Mouse (Mus musculus) erythroid progenitor cell, adult 5-6 weeks (primary cell): ENCODE data around the gene Keap1. TPM values are rescaled to one million over a fixed set of nuclear protein-coding genes. Genes with fewer than 3 reads are reported as not detected.
"Not testable (repeated sequence)": the region's sequence is repeated elsewhere in the genome, so short reads cannot be mapped to it uniquely, and the experiment has no call there.

ENCODE experiments used
- ATAC-seq: replicated peaks from 2 replicates; pipeline ENCODE4 v1.8.0; 2016; ENCODE audit warnings: moderate number of reproducible peaks, mild to moderate bottlenecking, moderate TSS enrichment, inconsistent platforms; ENCODE audit not compliant: poor library complexity, low FRiP score, severe bottlenecking
- total RNA-seq, 2 experiments: library from RNA; stranded (forward) in 1 of 2; stranded (reverse) in 1 of 2; fragments of 150-400 nt in 1 of 2; fragments of 186-747, 209-891 nt in 1 of 2; gene quantifications; 2 replicates each; pipeline versions ENCODE4 v1.2.3 to v1.2.4; 2015 to 2017; ENCODE audit warnings: low replicate concordance in 2 of 2

The Keap1 gene
- total RNA-seq, 2 experiments from 2014 or later: 13.8 to 37.0 TPM

GRCm38 (mm10) chr9:21204528-21205272, 34.5 kb downstream of the Keap1 start:
- ATAC-seq: 0 out of 2 replicates have a peak, but pooled peaks have one; percentile 20

- ATAC-seq: no peak
These were observed 35.0 kb downstream of the Keap1 start for GRCm38 (mm10) chr9:21204156-21204527.

GRCm38 (mm10) chr9:21198960-21199359, 40.2 kb downstream of the Keap1 start:
- ATAC-seq: no peak

GRCm38 (mm10) chr9:21197981-21198380, 41.2 kb downstream of the Keap1 start:
- no peak for ATAC-seq

GRCm38 (mm10) chr9:21196521-21197433, 42.4 kb downstream of the Keap1 start:
- no peak for ATAC-seq

- not testable (repeated sequence) for ATAC-seq
These were observed 43.2 kb downstream of the Keap1 start for GRCm38 (mm10) chr9:21195736-21196505.

GRCm38 (mm10) chr9:21194787-21195493, 44.2 kb downstream of the Keap1 start:
- no peak for ATAC-seq

GRCm38 (mm10) chr9:21193786-21194185, 45.4 kb downstream of the Keap1 start:
- no peak for ATAC-seq

GRCm38 (mm10) chr9:21190670-21191069, 48.5 kb downstream of the Keap1 start:
- no peak for ATAC-seq

- no peak for ATAC-seq
These were observed 49.3 kb downstream of the Keap1 start for GRCm38 (mm10) chr9:21189905-21190304.

- ATAC-seq: no peak
These were observed 53.7 kb downstream of the Keap1 start for GRCm38 (mm10) chr9:21185436-21185835.

- no peak for ATAC-seq
These were observed 54.4 kb downstream of the Keap1 start for GRCm38 (mm10) chr9:21184733-21185132.

- ATAC-seq: peak; percentile 81
These were observed 55.2 kb downstream of the Keap1 start for GRCm38 (mm10) chr9:21183905-21184413.

- ATAC-seq: 0 out of 2 replicates have a peak, but pooled peaks have one; percentile 3
These were observed 55.7 kb downstream of the Keap1 start for GRCm38 (mm10) chr9:21183421-21183820.

- 0 out of 2 replicates have a peak, but pooled peaks have one; percentile 23 for ATAC-seq
These were observed 57.5 kb downstream of the Keap1 start for GRCm38 (mm10) chr9:21181421-21182220.

GRCm38 (mm10) chr9:21180841-21181240, 58.3 kb downstream of the Keap1 start:
- no peak for ATAC-seq

- ATAC-seq: no peak
These were observed 58.8 kb downstream of the Keap1 start for GRCm38 (mm10) chr9:21180402-21180801.
